Mouse (Mus musculus) ES-Bruce4 (cell line): ENCODE measurements at regions not wholly inside any gene's neighbourhood (a gene's known extent, or its start where the extent isn't known, plus 50 kb on each side); places are given as distances from the start of the nearest gene placed in this dataset.

ENCODE experiments used
- CTCF ChIP-seq: IDR thresholded peaks from one replicate; pipeline ENCODE4 v1.8.1; 2011; ENCODE audit warnings: low read depth, low read length
- POLR2A ChIP-seq: IDR thresholded peaks from one replicate; pipeline ENCODE4 v1.8.1; 2011; ENCODE audit warnings: low read length; ENCODE audit not compliant: insufficient read depth

DNA sequence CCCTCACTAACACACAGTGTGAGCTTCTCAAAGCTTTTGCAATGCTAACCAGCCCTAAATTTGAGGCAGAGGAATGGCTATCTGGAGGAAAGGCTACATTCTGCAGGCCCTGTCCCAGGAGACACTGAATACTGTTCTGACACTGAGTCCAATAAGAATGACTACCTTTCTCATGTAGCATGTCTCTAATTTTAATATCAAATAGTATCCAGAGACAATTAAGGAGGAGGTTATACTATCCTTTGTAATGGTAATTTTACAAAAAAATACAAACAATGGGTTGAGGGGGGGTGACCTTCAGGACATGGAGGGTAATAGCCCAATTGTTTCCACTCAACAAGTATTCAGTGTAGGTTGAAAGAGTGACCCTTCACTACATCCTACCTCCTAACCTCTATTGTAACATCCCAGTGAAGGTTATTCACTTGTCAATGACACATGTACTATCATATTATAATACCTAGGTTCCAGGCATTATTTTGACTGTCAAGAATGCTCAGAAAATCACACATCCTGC is 222.7 kb downstream of the Gm826 start:
- TF ChIP-seq POLR2A (no peak), CTCF (no peak)
